Mouse (Mus musculus) ES-E14 (cell line): ENCODE measurements around the gene Chn1. TPM values are rescaled to one million over a fixed set of nuclear protein-coding genes. Genes with fewer than 3 reads are reported as not detected.

Experiments used
- DNase-seq: peaks from one replicate; pipeline ENCODE4 v3.0.0-alpha.2; 2013; ENCODE audit warnings: low read depth, low spot score
- H3K27ac ChIP-seq: 2 replicates; pipeline ENCODE4 v1.5.1; 2012; ENCODE audit warnings: low read depth, mild to moderate bottlenecking, low read length, moderate library complexity, mixed read lengths; ENCODE audit not compliant: poor library complexity, insufficient read depth, severe bottlenecking
- H3K36me3 ChIP-seq: 2 replicates; pipeline ENCODE4 v1.6.1; 2012; ENCODE audit warnings: mild to moderate bottlenecking, low read length, moderate library complexity, mixed read lengths; ENCODE audit not compliant: control insufficient read depth, poor library complexity, insufficient read depth, severe bottlenecking
- H3K4me1 ChIP-seq, 2 experiments: fragments of 150-350 bp in 1 of 2; sonication (generic) in 1 of 2; 2 replicates each; pipeline ENCODE4 v1.6.1; 2012; ENCODE audit warnings: low read length in 2 of 2, mild to moderate bottlenecking in 1 of 2, mixed read lengths in 1 of 2; ENCODE audit not compliant: control insufficient read depth in 2 of 2, insufficient read depth in 2 of 2, poor library complexity in 1 of 2
- H3K4me3 ChIP-seq, 2 experiments: fragments of 150-350 bp in 1 of 2; sonication (generic) in 1 of 2; 2 replicates each; pipeline ENCODE4 v1.5.1; 2012; ENCODE audit warnings: low read length in 2 of 2, low read depth in 1 of 2, mild to moderate bottlenecking in 1 of 2, mixed read lengths in 1 of 2; ENCODE audit not compliant: insufficient read depth in 1 of 2, poor library complexity in 1 of 2, severe bottlenecking in 1 of 2
- H3K9ac ChIP-seq: 2 replicates; pipeline ENCODE4 v1.6.1; 2012; ENCODE audit warnings: low read depth, mild to moderate bottlenecking, low read length, mixed read lengths; ENCODE audit not compliant: poor library complexity, insufficient read depth, severe bottlenecking
- H3K9me3 ChIP-seq: fragments of 150-350 bp; sonication (generic); 2 replicates; pipeline ENCODE4 v1.6.1; 2012; ENCODE audit warnings: low read depth, mild to moderate bottlenecking, low read length; ENCODE audit not compliant: control insufficient read depth, insufficient read depth
- CHD2 ChIP-seq: IDR thresholded peaks from 2 replicates; pipeline ENCODE4 v1.6.1; 2014; ENCODE audit warnings: mild to moderate bottlenecking, low read depth, low read length, inconsistent platforms
- HCFC1 ChIP-seq: IDR thresholded peaks from 2 replicates; pipeline ENCODE4 v1.6.1; 2012; ENCODE audit warnings: low read length, inconsistent platforms, borderline replicate concordance; ENCODE audit not compliant: insufficient read depth
- MAFK ChIP-seq: IDR thresholded peaks from 2 replicates; pipeline ENCODE4 v1.6.1; 2014; ENCODE audit warnings: mild to moderate bottlenecking, low read depth, low read length, inconsistent platforms; ENCODE audit not compliant: insufficient read depth
- ZC3H11A ChIP-seq: IDR thresholded peaks from 2 replicates; pipeline ENCODE4 v1.6.1; 2012; ENCODE audit warnings: low read depth, mild to moderate bottlenecking, inconsistent platforms, low read length, borderline replicate concordance
- ZNF384 ChIP-seq: IDR thresholded peaks from 2 replicates; pipeline ENCODE4 v1.6.1; 2012; ENCODE audit warnings: low read depth, low read length, inconsistent platforms
- in situ Hi-C, 2 experiments: fragments of 600-800 bp; cut with MboI; formaldehyde crosslinking; loops; one replicate each; pipeline ENCODE4 v1.15.1; 2025; ENCODE audit warnings: low sequenced_read_pairs in 2 of 2, inconsistent platforms in 1 of 2; ENCODE audit not compliant: unreplicated experiment in 2 of 2
- total RNA-seq: library from RNA; depleted of rRNA; stranded (reverse); fragments of 300-350 nt; gene quantifications from 2 replicates; pipeline ENCODE4 v1.2.3, GENCODE M21; 2012

Gene Chn1
- total RNA-seq, 1 experiment: 21.6 TPM

- H3K9ac ChIP-seq: no peak overlapping the region
- H3K36me3 ChIP-seq: no peaks in the 10 kb centered on the region
- H3K9me3 ChIP-seq: no peaks in the 10 kb centered on the region
- no peak for TF ChIP-seq ZC3H11A
- no peak for TF ChIP-seq MAFK
- TF ChIP-seq CHD2: no peak
- no peak for TF ChIP-seq HCFC1
- TF ChIP-seq ZNF384: no peak
- H3K27ac ChIP-seq: no peak overlapping the region
- in situ Hi-C loops: no loop called here
- no peak for DNase-seq
- no peaks in the 10 kb centered on the region for H3K4me1 ChIP-seq
- no peak overlapping the region for H3K4me3 ChIP-seq
Observed at GRCm38 (mm10) chr2:73657151-73657550, 118.0 kb downstream of the Chn1 start.

GRCm38 (mm10) chr2:73655663-73656062 is 119.5 kb downstream of the Chn1 start:
- Histone ChIP-seq H3K36me3 (no peaks in the 10 kb centered on the region), H3K9me3 (no peaks in the 10 kb centered on the region), H3K27ac (no peak overlapping the region), H3K4me3 (no peak overlapping the region), H3K9ac (no peak overlapping the region), H3K4me1 (no peaks in the 10 kb centered on the region)
- no peak for DNase-seq
- in situ Hi-C loops: no loop called here
- TF ChIP-seq MAFK (no peak), HCFC1 (no peak), ZNF384 (no peak)

- Histone ChIP-seq H3K36me3 (no peaks in the 10 kb centered on the region), H3K27ac (no peak overlapping the region), H3K4me3 (no peak overlapping the region), H3K4me1 (no peaks in the 10 kb centered on the region), H3K9ac (no peak overlapping the region), H3K9me3 (no peaks in the 10 kb centered on the region)
- in situ Hi-C loops: no loop called here
- DNase-seq: no peak
- TF ChIP-seq HCFC1 (no peak), CHD2 (no peak), ZC3H11A (no peak), MAFK (no peak), ZNF384 (no peak)
Observed at GRCm38 (mm10) chr2:73654892-73655243, 120.3 kb downstream of the Chn1 start.

GRCm38 (mm10) chr2:73654059-73654891 is 120.9 kb downstream of the Chn1 start:
- no peaks in the 10 kb centered on the region for H3K9me3 ChIP-seq
- no peak overlapping the region for H3K4me3 ChIP-seq
- in situ Hi-C loops: no loop called here
- no peak overlapping the region for H3K9ac ChIP-seq
- no peak for DNase-seq
- H3K4me1 ChIP-seq: no peaks in the 10 kb centered on the region
- H3K36me3 ChIP-seq: no peaks in the 10 kb centered on the region
- TF ChIP-seq ZC3H11A (no peak), MAFK (no peak), ZNF384 (no peak)
- no peak overlapping the region for H3K27ac ChIP-seq

- no peak for DNase-seq
- Histone ChIP-seq H3K9ac (no peak overlapping the region), H3K4me1 (no peaks in the 10 kb centered on the region), H3K9me3 (no peaks in the 10 kb centered on the region), H3K27ac (no peak overlapping the region), H3K4me3 (no peak overlapping the region), H3K36me3 (no peaks in the 10 kb centered on the region)
- in situ Hi-C loops: no loop called here
- TF ChIP-seq HCFC1 (no peak), ZNF384 (peak; percentile 82)
Observed at GRCm38 (mm10) chr2:73637688-73638087, 137.5 kb downstream of the Chn1 start.
